Mouse (Mus musculus) left cerebral cortex, postnatal 4 days (tissue): ENCODE measurements around the gene Armh4. TPM values are rescaled to one million over a fixed set of nuclear protein-coding genes. Genes with fewer than 3 reads are reported as not detected.
A peak's percentile ranks its signal among the peaks of the same experiment; 100 is the strongest.

Source experiments
- DNase-seq: peaks from one replicate; pipeline ENCODE4 v3.0.0-alpha.2; 2022
- intact Hi-C: fragments of 180-260 bp; cut with DNase I; formaldehyde crosslinking; loops from one replicate; pipeline ENCODE4 v1.15.1; 2025
- total RNA-seq, 2 experiments: library from RNA; stranded (reverse); gene quantifications; 2 replicates each; pipeline ENCODE4 v1.2.3; 2021

The Armh4 gene
- total RNA-seq, 2 experiments from 2014 or later = 23.0 to 23.6 TPM

DNA sequence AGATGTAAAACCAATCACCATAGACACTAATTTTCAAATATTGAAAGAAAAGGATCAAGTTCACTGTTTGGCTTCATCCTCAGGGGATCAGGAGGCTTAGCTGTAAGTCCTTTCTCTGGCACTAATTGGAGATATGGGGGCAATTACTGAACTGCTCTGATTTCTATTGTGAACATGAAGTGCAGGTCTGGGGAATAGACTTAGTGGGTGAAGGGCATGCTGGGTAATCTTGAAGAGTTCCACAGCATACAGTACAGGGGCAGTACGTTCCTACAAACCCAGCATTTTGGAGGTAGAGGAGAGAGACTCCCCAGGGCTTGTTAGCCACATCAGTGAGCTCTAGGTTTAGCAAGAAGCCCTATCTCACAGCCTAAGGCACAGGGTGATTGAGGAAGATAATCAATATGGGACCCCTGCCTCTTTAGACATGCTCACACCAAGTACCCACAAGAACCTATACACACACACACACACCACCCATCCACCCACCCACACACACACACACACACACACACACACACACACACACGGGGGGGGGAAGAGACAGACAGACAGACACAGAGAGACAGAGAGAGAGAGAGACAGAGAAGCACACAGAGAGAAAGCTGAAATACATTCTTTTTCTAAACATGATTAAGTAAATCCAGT lies 44.6 kb downstream of the Armh4 start:
- no peak for DNase-seq
- intact Hi-C loops = no loop called here

DNA sequence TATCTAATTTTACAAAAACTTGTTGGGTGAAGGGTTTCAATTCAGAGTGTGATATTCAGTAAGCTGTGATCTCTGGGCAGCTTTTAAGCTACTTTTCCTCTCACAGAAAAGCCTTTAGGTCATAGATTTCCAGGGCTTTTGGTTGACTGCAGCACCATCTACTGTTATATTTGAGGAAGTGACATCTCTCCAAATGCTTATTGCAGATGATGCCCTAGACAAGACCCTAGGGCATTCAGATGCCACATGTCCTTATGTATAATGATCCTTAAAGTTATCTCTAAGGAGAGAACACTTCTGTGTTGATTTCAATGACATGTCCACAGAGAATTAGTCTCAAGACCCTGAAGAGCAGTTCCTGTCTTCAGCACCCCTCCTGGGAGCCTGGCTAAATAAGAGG lies 49.2 kb downstream of the Armh4 start:
- intact Hi-C loops = loop anchor here (2.0 kb wide), 1 partner anchor 495 kb away; no protein-coding TSS in a partner anchor
- no peak for DNase-seq

DNA sequence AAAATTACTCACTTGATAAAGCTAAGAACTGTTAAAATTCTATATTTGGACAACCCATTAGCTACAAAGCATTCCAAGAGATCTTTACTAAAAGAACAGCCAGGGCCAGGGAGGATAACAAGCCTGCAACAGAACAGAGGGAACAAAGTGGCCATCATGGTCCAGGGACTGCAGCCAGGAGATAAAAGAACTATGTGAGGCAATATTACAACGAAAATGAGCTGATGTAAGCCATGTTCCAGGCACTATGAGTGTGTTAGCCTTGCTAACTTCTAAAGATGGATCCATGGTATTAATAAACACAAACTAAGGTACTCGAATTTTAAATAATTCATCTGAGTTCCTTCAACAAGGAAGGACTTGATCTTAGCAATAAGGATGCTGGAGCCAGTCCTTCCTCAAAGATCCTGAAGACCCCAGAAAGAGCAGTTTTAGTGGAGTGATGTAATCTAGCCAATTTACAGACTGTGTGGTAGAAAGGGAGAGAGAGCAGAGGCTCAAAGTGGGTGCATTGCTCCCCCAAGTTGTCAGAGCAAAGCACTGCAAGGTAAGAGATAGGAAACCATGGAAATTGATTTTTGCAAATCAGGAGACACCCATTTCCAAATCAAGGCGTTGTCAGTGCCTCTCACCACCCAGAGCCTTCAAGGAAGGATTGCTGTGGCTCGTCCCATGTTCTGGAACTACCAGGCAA lies 59.7 kb downstream of the Armh4 start:
- intact Hi-C loops = loop anchor here (10.0 kb wide), 1 partner anchor 199 kb away; the partner anchor contains the start of gene Slc35f4
- peak; percentile 7 for DNase-seq

DNA sequence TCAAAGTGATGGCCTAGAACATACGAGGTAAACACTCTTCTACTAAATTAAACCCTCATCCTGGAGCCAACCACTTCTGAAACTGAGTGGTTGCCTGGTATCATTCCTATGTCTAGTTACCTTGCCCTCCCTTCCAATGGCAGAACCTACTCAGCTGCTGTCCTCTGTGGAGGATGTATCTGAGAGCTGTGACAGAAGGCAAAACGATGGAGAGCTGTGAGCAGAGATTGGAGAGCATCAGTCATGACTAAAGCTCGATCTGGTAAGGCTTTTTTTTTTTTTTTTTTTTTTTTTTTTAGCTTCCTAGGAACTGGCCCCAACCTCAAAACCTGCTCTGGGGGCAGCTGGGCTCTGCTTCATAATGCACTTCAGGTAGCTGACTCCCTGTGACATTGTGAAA lies 60.4 kb downstream of the Armh4 start:
- DNase-seq = no peak
- intact Hi-C loops = loop anchor here (10.0 kb wide), 1 partner anchor 198 kb away; the partner anchor contains the start of gene Slc35f4

DNA sequence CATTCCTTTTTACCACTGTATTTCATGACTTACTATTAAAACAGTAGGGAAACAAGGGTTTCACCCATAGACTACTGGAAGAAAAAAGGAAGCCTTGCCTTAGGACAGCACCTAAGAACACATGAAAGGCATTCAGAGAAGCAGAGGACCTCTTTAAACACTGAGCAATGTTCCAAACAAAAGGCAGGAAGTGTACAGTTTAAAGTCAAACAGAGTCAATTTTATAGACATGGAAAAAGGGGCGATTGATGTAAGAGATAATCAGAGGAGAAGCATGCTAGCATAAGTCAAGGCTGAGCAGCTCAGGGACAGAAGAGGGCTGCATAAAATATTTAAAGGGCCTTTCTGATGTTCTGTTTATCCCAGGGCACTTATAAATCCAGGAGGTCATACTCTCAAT lies 61.9 kb downstream of the Armh4 start:
- intact Hi-C loops = loop anchor here (10.0 kb wide), 1 partner anchor 196 kb away; the partner anchor contains the start of gene Slc35f4
- no peak for DNase-seq

DNA sequence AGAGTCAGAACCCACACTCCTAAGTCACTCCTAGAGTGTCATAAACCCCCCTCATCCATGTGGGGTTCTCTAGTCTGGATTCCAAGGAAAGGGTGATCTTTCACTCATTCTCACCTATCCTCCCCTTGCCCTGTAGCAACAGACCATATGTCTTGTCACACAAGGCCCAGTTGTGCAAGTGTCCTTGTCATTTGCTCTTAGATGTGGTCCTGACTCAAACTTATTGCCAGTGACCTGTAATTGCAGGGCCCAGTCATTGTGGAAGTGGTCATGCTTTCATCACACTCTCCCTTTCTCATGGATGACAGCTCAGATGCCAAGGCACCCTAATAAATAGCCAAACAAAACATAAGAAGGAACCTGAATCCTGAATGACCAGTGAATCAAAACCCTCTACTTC lies 63.5 kb downstream of the Armh4 start:
- intact Hi-C loops = loop anchor here (10.0 kb wide), 1 partner anchor 195 kb away; the partner anchor contains the start of gene Slc35f4
- DNase-seq = no peak

DNA sequence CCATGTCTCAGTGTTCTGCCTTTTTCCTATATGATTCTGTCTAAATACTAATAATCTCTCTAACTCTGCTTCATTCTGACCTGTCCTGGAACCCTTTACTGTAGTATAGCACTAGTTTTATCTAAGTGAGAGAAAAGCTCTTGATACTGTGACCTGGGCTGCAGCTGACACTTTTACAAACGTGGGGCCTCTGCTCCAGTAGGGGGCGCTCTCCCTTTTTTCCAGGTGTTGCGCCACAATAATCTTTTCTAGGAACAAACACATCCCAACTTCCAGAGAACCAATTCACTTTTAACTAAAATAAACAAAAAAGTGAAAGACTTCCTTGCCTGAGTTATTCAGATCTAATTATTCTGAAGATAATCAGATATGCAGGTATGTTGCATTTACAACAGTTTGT lies 72.2 kb downstream of the Armh4 start:
- DNase-seq = no peak

DNA sequence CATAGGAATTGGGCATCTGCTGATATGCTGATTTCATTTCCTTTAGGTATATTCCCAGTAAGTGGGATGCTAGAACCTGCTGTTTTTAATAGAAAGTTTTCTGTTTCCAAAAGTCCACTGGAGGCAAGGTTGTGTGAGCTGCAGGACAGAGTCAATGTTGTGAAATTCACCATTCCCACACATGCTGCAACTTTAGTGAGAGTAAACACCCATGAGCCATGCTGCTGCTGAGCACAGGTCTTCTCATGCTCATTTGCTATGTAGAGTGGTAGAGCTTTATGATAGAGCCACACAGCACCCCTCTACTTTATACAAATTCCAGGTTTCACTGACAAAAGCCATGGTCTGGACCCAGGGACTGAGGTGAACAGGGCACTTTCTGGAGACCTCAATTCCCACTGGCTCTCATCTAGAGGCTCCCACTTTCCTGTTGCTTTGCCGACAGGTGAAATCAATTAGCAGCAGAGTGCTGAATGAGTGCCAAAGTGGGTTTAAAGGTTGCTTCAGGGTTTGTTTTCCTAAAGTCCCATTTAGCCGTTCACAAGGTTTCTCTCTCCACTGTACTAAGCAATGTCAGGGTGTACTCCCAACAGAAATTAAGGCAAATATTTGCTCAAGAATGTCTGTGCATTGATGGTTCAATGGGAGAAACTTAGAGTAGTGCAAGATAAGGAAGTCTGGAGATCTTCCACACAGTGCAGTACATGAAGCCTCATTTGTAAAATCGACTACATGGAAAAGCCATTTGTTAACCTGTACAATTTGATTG lies 79.6 kb downstream of the Armh4 start:
- intact Hi-C loops = no loop called here
- DNase-seq = no peak

More for the DNA sequence above, 72.2 kb downstream of the Armh4 start:
- intact Hi-C loops = no loop called here

DNA sequence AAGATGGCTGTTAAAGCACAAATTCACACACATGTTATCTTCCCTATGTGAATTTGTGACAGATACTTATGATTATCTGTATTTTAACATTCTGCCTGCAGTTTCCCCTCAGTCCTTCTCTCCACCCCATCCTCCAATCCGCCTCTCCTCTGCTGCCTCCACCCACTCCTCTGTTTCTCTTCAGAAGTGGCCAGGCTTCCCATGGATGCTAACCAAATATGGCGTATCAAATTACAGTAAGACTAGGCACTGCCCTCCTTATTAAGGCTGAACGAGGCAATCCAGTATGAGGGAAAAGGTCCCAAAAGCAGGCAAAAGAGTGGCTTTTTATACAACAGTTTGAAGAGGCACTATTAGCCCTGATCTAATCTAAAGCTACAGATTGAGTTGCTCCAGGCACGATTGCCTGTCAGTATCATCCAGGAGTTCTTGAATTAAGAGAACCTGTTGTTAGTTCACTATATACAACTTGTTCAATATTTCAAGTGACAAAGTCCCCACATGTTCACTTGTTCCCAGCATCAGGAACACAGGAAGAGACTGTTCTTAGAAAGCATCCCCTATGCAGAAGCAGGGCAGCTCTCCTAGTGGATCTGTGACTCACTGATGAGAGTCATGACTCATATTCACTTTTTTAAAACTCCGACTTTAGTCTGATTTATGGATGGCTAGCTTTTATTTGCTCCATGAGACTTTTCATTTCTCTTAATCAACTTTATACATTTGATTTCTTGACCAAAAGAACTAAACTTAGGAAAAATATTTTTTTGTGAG lies 103.5 kb downstream of the Armh4 start:
- intact Hi-C loops = no loop called here
- DNase-seq = no peak

DNA sequence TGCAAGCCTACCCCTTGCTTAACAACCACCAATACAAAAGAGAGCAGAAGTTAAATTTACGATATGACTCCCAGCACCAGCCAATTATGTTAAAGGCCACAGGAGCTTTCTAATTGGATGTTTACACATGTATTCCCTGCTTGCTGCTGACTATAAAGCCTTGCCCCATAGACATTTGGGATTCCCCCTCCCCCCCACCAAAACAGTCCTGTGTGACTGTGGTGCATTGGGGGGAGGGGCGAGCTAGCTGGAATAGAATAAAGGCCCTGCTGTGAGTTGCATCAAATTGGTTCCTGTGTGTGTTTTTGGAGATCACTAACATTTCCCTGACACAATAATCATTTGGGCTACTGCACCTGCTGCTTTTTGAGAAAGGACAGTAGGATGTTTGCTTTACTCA lies 106.6 kb downstream of the Armh4 start:
- DNase-seq = peak; percentile 1
- intact Hi-C loops = no loop called here

DNA sequence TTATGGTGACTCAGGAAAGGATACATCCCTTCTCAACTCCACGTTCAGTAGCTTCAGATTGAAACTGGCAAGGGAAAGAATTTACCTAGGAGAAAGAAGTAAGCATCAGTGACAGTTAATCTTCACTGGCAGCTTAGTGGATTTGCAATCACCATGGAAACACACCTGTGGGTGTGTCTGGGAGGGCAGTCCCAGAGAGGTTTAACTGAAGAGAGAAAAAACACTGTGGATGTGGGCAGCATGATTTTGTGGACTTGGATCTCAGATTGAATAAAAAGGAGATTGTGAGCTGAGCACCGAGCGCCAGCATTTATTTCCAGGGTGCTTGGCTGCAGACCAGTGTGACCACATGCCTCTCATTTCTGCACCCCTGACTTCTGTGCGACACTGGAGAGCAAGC lies 122.7 kb downstream of the Armh4 start:
- intact Hi-C loops = no loop called here
- DNase-seq = no peak

DNA sequence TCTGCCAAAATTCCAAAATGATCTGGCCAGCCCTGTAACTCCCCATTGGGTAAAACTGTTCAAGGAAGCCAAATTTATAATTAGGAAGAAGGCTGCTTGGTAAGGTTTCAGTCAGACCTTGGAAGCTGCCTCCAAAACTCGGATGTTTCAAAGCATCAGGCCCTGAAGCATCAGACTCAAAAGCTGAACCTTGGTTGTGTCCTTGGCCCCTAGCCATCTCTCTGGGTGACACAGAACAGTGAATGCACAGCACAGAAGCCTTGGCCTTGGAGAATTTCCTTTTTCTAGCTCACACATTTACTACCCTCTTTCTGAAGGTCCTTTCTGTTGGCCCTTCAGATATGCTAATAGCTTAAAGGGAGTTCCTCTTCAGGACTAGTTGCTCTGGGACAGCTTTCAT lies 134.0 kb downstream of the Armh4 start:
- peak; percentile 10 for DNase-seq
- intact Hi-C loops = no loop called here

DNA sequence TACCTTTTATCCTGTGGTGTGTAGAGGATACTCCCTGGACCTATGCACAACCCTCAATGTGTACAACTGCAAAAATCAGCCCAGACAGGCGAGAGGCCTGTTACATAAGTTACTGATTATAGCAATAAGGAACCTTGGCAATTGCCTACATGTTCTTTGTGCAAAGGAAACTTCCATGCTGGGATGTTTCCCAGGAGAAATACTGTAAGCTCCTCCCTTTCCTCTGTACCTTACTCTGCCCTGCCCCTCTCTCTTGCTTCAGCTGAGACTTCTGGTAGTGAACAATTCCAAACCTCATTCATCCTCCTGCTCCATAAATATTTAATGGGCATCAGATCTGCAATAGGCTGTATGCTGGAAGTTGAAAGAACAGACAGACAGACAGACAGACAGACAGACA lies 145.8 kb downstream of the Armh4 start:
- no peak for DNase-seq
- intact Hi-C loops = no loop called here

DNA sequence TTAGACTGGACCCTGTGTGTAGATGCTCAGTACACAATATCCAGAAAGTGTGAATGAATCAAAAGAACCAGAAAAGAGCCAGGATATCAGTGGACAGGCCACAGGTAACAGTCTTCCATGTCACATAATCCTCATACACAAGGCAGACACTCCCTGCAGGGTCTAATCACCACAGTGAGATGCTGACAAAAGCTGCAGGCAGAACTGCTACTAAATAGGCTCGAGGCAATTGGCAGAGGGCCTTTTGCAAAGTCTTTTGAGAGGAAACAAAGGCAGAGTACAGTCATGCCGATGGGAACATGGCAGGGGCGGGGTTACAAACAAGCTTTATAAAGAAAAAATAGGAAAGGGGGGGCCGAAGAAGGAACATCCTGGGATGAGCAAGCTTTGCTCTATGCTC lies 157.1 kb downstream of the Armh4 start:
- DNase-seq = peak; percentile 3
- intact Hi-C loops = no loop called here

Other genes with a start within 250 kb of the Armh4 start
- gene Olfr722, start 118.6 kb upstream of the Armh4 start, total RNA-seq = not detected
- not detected for gene Olfr723, start 148.4 kb upstream of the Armh4 start, total RNA-seq
- not detected for gene Olfr724, start 179.9 kb upstream of the Armh4 start, total RNA-seq